Mouse (Mus musculus) adrenal gland, postnatal 25 days (tissue): Measurements from ENCODE around the gene Ldhd. TPM values are rescaled to one million over a fixed set of nuclear protein-coding genes. Genes with fewer than 3 reads are reported as not detected.

ENCODE experiments used
- DNase-seq: peaks from one replicate; pipeline ENCODE4 v3.0.0; 2021; ENCODE audit warnings: mixed read lengths
- total RNA-seq: library from RNA; stranded (reverse); gene quantifications from 2 replicates; pipeline ENCODE4 v1.2.3, GENCODE M21; 2021

The Ldhd gene
- total RNA-seq, 1 experiment from 2014 or later: 66.8 TPM

DNA sequence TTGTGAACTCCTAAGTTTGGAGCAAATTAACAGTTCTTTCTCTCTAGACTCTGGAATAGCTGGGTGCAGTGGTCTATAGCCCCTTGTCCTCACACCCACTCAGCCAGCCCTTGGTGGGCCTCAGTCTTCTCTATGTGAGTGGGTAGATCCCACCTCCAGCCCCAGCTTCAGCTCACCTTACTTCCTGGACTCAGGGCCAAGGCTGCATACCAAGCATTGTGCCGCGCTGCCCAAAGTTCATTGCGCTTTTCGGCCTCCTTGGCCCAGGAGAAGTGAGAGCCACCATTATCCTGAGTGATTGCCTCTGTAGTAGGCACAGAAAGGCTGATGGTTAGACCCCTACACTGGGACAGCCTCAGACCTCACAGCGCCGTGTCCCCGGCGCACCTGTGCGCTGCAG lies 2.3 kb downstream of the Ldhd start:
- DNase-seq: no peak

DNA sequence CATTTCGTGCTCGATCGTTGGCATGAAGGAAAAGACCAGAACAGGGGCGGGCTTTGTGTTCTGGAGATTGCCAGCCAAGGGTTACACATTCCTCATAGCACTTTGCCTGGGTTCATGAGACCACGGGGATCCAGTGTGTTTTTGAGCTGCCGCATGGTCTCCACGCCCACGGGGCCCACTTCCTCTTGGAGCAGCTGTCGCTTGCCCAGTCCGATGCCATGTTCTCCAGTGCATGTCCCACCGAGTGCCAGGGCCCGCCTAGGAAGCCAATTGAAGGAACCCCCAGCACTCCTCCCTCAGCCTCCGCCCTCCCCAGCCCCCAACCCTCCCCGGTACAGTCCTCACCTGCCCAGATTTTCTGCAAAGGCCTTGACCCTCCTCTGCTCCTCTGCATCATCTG lies 3.2 kb downstream of the Ldhd start:
- DNase-seq: no peak

DNA sequence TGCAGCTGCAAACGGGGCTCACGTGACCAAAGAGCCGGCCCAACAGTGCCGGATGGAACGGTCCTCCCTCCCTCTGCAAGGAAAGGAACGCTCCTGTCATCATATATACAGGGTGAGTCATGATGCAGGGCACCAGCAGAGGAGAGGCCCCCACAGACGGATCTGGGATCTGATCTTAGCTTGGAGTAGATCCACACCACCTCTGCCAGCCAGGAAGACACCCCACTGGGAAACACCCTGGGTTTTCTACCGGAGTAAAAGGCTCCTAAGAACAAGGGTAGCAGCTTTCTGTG lies 3.7 kb downstream of the Ldhd start:
- no peak for DNase-seq

DNA sequence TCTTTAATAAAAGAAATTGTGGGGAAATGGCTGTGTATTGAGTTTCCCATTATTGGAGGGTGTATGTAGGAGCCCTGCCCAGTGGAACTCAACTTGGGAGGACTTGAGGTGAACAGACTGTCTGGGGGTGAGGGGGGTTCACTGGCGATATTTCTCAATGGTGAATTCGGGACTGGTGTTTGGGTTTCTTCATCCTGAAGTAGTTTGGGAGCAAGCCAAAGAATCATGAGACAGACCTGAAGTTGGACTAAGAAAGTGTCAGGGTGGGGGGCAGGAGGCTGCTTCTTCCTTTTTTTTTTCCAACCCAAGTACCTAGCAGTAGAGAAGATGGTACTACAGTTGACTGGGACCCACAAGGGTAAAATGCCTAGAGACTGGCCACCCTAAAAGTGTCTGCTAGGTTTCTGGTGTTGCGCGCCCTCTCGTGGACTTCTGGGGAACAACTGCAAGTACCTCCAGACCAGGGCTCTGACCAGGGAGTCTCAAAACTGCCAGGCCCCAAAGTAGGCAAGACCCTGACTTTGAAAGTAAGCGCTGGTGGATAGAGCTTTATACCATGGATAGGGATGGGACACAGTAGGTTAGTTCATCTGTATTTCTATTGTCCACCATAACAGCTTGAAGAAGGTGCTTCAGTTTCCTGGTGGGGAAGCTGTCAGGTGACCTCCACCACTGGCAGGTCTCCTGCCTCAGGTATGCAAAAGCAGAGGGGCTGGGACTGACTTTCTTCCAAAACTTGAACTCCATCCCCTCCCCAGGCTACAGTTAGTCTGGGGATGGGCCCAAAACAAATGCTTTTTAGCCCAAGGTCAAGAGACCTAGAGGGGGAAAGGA lies 4.3 kb downstream of the Ldhd start:
- peak; percentile 81 for DNase-seq

DNA sequence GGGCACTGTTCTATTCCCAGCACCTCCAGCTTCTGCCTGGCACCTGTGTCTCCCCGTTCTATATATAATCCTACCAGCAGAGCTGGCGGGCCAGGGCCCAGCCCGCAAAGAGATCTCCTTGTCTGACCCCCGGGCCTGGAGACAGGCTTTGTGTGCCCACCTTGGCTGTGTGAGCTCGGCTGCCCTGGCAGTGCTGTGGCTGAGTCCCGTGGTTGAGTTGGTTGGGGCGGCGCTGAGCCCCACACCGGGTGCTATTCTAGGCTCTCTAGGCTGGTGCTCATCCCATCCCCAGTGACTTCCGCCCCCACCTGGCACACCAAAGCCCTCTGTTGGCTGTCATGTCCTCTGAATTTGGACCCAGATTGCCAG lies 5.3 kb downstream of the Ldhd start:
- no peak for DNase-seq

DNA sequence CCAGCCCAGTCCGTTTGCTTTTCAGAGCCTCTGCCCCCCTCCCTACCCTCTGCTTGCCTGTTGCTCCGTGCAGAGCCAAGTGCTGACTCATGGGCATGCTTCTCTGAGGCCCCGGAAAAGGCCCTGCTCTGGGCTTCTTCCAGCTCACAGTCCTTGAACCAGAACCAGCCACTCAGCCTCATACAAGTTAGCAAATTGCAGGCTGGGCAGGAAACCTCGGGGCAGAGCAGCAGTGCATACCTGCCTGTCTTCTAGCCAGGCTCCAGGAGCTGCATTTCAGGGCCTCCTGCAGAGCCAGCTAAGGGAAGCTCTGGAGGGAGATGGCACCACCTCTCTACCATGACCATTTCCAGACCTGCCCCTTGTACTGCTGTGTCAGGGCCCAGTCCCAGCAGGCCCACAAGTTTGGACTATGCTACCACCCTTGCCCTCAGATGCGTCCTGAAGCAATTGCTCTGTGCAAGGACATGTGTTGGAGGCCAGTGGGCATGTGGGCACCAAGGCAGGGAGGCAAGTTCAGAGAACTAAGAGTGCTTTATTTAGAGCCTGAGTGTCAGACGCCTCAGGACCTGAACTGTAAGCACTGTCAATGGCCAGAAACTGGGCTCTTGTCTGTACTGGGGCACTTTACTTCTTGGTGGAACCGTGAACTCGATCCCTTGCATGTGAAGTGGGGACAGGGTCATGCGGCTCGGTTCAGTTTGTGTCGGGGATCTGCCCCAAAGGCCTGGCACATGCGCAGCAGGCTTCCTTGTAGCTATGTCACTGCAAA lies 5.9 kb downstream of the Ldhd start:
- peak; percentile 83 for DNase-seq

DNA sequence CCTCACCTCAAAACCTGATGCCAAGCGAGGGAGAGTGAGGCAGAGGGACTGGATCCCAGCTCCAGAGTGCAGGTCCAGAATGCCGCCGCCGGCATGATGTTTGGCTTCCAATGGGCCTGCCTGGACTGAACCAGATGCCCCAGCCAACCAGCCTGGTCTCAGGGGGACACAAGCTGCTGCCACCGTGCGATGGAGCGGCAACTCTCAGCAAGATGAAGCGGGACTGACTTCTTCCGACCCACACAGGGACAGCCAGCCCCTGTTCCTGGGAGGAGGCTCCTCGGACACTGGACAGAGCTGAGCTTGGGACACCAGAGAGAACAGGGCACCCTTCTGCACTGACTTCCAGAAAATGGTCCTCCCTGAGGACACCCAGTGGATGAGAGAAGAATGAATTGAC lies 7.6 kb downstream of the Ldhd start:
- no peak for DNase-seq

DNA sequence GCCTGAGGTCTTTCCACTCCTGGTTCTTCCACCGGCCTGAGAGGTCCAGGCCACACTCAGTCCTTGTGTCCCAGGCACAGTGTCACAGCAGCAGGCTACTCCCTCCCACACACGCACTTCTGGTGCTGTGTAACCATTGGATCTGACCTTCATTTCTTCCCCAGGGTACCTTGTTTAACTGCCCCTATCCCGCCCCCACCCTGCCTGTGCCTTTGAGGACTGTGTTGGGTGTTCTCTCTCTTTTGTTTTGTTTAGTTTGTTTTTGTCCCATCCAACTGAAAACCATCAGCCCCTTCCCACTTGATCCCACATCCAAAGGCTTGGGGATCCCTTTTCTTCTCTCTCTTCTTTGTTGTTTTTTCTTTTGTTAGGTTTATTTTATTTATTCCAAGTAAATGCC lies 8.1 kb downstream of the Ldhd start:
- no peak for DNase-seq

DNA sequence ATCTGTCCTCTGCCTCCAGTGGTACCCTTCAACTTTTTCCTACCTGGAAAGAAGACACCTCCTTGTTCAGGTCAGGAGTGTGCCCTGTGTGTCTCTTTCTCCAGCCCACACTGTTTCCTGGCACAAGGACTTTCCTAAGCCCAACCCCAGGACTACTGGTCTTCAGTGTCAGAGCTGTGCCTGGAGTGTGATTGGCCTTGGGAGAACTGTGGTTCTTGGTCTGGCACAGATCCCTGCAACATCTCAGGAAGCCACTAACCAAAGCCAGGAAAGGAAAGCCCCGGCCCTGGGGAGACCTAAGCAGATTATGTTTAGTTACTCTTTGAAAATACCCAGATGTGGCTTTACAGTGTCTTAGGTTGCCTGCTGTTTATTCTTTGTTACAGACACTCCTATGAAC lies 10.2 kb downstream of the Ldhd start:
- DNase-seq: peak; percentile 42

DNA sequence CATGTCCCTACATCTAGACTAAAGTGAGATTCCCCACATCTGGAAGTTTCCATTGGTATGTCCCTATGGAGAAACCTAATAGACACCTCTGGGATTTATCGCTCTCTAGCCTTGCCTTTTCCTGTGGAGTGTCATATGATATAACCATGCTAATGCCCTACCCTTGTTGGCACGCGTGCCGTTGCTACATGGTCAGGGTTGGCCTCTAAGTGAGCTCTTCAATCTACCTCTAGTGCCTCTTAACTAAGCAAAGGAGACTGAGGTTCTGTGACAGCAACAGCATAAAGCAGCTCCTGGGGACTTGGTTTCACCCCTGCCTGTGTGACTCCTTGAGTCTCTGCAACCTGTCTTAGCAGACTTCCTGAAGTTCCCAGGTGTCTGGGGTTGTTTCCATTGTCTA lies 11.9 kb downstream of the Ldhd start:
- DNase-seq: no peak

DNA sequence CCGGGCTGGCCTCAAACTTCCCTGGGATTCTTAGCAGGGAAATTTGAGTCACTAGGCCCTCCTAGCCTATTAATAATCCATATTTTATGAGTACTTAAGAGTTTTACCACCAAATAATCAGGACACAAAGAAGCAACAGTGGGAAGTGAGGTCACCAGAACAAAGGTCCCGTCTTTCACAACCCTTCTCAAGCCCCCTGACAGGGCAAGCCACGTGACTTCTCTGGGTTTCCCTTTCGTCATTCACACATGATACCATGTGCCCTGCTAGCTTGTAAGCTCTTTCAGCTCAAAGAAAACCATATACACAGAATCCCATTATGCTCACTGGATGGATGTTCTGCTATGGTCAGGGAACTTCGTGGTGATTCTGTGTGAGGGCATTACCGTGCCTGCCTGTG lies 12.4 kb downstream of the Ldhd start:
- DNase-seq: no peak

DNA sequence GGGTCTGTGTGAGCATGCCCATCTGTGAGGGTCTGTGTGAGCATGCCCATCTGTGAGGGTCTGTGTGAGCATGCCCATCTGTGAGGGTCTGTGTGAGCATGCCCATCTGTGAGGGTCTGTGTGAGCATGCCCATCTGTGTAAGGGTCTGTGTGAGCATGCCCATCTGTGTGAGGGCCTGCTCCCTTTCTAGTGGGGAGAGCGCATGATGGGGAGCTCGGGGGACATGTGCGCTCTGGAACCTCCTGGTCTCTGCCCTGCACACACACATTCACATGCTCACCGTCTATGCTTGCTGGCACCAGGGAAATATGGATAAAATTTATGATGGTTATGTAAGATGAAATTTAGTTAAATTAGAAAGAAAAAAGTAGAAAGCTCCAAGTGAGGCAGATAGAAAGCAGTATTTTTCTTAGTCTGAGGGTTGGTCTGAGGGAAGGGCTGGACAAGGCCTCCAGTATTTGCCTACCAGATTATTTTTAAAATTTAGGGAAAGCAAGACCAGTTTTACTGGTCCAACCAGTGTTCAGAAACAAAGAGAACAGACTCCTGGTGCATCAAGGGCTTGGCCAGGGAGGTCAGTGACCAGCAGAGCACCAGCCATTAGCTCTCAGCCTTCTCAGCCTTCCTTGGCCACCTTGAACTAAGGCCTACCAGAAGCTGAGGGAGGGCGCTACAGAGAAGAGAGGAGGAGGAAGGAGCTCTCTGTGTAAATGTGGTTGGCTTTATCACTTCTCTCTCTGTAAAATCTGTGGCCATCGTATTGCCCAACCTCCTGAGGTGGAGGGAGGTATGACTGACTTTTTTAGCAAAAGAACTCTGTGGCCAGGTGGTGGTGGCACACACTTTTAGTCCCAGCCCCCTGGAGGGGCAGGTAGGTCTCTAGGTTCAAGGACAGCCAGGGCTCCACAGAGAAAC lies 15.1 kb downstream of the Ldhd start:
- no peak for DNase-seq

DNA sequence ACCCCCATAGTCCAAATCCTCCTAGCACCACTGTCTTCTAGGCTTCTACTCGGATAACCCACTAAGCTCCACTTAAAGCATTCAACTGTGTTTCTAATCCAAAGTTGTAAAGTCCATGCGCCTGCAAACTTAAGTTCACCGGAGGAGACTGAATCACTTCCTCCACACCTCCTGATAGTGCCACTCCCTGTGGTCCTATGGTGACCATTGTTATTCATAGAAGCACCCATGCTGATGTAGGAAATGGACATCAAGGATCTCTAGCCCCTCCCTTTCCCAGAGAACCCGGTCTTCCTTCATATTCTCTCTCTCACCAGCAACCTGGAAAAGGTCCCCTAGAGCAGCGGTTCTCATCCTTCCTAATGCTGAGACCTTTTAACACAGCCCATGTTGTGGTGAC lies 17.0 kb downstream of the Ldhd start:
- DNase-seq: no peak

DNA sequence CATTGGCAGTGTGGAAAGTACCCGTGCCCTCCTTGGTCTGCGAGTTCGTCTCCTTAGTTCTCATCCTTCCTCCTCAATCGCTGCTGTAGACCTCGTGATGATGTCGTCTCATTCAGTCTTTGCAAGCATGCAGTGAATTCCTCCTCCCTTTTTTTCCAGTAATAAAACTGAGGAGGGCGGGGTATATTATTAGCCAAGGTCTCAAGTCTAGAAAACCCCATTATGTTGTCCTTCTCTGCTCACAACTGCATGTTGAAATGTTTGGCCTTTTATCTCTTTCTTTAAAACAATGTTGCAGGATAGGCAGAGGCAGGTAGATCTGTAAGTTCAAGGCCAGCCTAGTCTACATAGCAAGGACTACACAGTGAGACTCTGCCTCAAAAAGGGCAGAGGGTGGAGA lies 22.8 kb downstream of the Ldhd start:
- DNase-seq: no peak

DNA sequence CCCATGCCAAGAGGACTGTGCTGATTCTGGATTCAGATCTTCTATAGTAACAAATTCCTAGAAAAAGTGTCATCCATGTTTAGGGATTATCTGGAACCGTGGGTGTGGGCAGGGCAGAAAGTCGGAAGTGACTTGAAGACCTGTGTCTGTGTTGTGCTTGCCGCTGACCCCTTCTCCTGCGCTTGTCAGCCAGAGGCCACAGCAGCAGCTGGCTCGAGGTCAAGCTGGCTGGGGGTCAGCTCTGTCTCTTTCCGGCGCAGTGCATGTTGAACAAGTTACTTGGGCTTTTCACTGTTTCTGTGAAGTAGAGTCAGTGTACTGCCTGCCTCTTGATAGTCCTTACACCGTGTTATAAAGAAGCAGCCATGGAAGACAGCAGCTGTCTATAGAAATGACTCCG lies 23.2 kb downstream of the Ldhd start:
- no peak for DNase-seq

DNA sequence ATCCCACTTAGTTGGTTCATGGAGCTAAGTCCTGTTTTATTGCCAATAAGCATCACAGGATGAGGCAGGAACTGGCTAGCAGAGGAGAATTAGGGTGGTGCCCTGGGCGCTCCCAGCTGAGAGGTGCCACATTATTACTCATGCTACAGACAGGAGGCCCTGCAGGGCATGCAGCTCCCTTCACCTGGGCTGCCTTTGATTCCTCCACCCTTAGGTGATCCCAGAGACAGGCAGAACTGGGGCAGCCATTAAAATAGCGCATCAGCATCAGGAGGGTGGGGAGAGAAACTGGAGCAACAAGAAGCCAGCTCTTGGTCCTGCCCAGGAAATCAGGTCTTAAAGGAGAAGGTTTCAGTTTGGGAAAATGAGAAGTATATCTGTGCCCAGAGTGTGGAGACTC lies 25.2 kb downstream of the Ldhd start:
- DNase-seq: no peak

DNA sequence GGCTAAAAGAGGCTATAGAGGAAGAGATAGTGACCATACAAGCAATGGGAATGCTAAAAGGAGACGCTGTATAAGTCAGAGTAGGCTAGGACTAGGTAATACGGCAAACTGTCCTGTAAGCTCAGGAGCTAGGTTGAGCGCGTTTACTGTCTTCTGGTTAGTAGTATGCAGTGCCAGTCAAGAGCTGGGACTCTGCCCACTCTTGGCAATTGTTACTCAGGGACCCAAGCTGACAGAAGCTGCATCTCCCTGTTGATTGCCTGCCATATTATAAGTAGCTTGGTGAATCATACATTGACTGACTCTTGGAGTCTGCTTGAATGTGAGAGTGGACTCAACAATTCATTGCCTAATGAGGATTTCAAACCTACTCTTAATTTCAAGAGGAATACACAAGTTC lies 28.1 kb downstream of the Ldhd start:
- no peak for DNase-seq

DNA sequence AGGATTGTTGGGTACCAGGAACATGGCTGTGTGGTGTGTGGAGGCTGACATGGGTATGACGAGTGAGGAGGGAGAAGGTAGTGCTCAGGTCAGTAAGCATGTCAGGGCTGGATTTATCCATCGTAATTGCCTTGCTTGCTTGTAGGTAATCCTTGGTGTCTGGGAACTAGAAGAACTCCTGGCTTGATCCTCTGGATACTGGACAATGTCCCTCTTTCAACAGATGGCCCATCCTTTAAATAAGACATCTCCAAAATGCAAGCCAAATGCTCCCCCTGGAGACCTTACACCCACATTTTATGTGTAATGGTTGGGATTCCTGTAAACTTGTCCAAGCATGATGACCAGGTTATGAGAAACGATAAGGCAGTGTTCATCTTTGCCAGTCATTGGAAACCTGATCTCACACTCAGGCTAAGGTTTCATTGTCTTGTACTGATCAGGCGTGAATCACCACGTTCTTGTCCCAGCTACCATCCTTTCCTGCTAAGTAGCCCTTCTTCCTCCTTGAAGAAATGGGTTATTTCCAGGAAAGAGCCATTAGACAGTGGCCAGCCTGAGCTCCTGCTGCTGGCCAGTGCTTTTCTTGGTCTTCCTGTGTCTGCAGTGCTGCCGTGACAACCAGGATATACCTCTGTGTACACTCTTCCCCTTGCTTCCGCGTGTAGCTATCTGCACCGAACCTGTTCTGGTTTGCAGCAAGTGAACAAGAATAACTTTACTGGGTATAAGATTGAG lies 30.3 kb downstream of the Ldhd start:
- DNase-seq: no peak

DNA sequence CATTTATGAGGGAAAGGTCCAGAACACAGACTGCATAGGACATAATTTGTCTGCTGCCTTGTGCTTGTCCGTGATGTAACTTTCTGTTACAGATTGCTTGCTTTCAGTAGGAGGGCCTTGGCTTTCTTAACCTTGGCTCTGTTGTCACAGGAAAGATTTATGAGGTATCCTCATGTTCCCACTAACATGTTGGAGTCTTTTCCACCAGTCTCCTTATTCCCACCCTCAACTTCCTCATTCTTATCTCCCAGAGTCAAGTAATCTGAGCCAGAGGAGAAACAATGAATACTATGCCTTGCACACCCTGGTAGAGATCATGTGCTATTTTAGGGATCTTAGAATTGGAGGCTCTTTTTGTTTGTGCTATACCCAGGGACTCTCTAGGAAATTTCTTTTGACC lies 32.9 kb downstream of the Ldhd start:
- no peak for DNase-seq

DNA sequence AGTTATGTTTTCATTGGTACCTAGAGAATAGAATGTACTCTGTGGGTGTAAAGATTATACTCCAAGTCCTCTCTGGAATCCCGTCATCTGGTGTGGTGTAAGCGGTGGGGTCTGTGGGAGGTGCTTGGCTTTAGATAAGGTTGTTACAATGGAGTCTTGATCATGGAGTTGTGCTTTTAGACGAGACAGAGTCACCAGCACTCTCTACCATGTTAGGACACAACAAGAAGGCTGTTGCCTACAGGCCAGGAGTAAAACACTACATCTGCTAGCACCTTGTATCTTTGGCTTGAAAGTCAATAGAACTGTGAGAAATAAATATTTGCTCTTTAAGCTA lies 33.7 kb downstream of the Ldhd start:
- no peak for DNase-seq

DNA sequence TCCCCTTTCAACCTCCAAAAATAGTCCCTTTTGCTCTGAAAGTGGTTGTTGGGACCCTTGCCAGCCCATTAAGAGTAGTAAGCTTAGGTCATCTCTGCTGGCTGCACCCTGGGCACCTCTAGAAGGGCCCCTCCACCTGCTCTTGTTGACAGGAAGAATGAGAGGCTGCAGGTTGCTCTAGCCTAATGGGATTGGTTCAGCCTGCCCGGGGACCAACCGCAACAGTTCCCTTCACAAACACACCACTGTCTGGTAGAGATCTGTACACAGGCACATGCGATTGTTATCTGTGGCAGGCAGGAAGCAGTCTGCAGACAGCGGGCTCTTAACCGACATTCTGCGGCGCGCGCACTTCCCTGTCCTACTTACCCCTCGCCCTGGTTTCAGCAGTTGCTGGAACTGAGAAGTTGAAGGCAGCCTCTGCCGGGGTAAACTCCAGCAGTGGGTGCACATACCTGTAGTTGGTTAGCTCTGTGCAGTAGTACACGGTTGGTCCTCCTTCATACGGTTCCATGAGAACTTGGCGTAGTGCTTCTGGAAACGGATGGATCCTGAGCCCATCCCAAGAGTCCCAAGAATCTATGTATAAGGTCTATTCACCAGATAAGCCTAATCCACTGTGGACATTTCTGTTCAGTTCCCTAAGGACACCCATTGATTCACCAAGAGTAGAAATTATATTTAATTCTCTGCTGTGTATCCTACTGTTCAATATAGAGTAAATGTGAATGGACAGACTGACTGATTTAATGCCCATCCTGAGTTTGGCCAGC lies 34.3 kb downstream of the Ldhd start:
- no peak for DNase-seq

DNA sequence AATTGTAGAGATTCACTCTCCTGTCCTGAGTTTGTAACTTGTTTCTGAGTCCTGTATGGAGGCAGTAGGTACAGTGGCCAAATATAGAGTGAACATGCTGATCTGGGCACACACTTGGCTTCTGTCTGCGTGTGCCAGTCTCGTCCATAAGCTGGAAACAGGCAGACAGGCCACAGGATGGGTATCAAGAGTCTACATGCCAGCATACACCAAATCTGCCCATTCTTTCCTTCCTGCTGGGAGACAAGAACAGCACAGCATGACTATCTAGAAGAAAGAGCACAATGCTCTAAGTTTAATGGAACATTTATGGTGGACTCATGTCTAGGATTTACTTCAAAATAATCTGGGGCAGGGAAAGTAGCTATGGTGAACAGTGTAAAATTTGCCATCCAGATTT lies 35.2 kb downstream of the Ldhd start:
- no peak for DNase-seq
